Mouse (Mus musculus): ENCODE measurements around the gene Mfn1.

DNA sequence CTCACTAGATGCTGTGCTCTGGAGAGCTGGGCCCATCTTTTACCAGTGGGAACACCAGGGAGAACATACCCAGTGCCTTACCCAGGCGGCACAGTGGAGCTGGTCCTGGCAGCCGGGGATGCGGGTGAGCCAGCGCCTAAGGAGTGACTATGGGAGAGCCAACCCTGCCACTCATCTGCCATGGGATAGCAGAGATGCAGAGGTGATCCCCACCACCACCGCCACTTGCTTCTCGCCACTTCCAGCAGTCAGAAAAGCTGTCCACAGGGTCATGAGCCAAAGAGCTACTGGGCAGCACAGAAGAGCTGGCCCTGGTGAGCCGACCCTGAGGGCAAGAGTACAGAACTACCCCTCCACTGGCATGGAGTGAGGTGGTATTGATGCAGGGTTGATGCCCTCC, 49.3 kb upstream of the Mfn1 start:
- TF ChIP-seq POLR2AphosphoS5 (IDR thresholded peaks at IDR 0.05; ENCODE audit: insufficient replicate concordance, low read depth, low read length) (no peak), CTCF (IDR thresholded peaks at IDR 0.05; ENCODE audit: low read depth, low read length) (no peak), GATA2 (IDR thresholded peaks at IDR 0.05; ENCODE audit: borderline replicate concordance, low read depth, low read length) (no peak)
